Mouse (Mus musculus) liver, embryonic 14.5 days (tissue): ENCODE results near the gene Vmo1. TPM values are rescaled to one million over a fixed set of nuclear protein-coding genes. Genes with fewer than 3 reads are reported as not detected.

Experiments used
- ATAC-seq: fragments of 200-750 bp; cut with Nextera tagmentation; 2 replicates; pipeline ENCODE4 v1.8.0; 2017; ENCODE audit warnings: moderate number of reproducible peaks, mild to moderate bottlenecking, moderate library complexity; ENCODE audit not compliant: insufficient read depth
- DNase-seq, 3 experiments: peaks; one replicate each; pipeline ENCODE4 v3.0.0-alpha.2; 2012 to 2013; ENCODE audit warnings: low read depth in 3 of 3, low spot score in 3 of 3
- H3K27ac ChIP-seq: fragments of 300-500 bp; sonication (generic); 2 replicates; pipeline ENCODE4 v1.5.1; 2014; ENCODE audit warnings: moderate library complexity, mild to moderate bottlenecking, control low read depth, inconsistent platforms
- H3K27me3 ChIP-seq: fragments of 300-500 bp; sonication (generic); 2 replicates; pipeline ENCODE4 v1.6.1; 2014; ENCODE audit warnings: mild to moderate bottlenecking, low read length, moderate library complexity; ENCODE audit not compliant: control insufficient read depth, insufficient read depth
- H3K36me3 ChIP-seq: fragments of 300-500 bp; sonication (generic); replicated peaks from 2 replicates; pipeline ENCODE4 v1.6.1; 2014; ENCODE audit warnings: low read depth; ENCODE audit not compliant: control insufficient read depth, insufficient read depth
- H3K4me1 ChIP-seq, 2 experiments: fragments of 200-500 bp in 1 of 2; fragments of 300-500 bp in 1 of 2; sonication (generic) in 1 of 2; replicated peaks; 2 replicates each; pipeline ENCODE4 v1.6.1; 2012 to 2014; ENCODE audit warnings: antibody characterized with exemption in 1 of 2, inconsistent platforms in 1 of 2, low read length in 1 of 2; ENCODE audit not compliant: control insufficient read depth in 2 of 2, insufficient read depth in 2 of 2
- H3K4me2 ChIP-seq: fragments of 300-500 bp; sonication (generic); 2 replicates; pipeline ENCODE4 v1.6.1; 2014; ENCODE audit warnings: low read depth, mild to moderate bottlenecking, control low read depth, moderate library complexity
- H3K4me3 ChIP-seq, 2 experiments: fragments of 200-500 bp in 1 of 2; fragments of 300-500 bp in 1 of 2; sonication (generic) in 1 of 2; 2 replicates each; pipeline ENCODE4 v1.5.1; 2012 to 2014; ENCODE audit warnings: low read depth in 2 of 2, low read length in 2 of 2, mild to moderate bottlenecking in 2 of 2, control low read depth in 1 of 2, inconsistent platforms in 1 of 2, moderate library complexity in 1 of 2; ENCODE audit not compliant: insufficient read depth in 1 of 2
- H3K9ac ChIP-seq: fragments of 300-500 bp; sonication (generic); replicated peaks from 2 replicates; pipeline ENCODE4 v1.6.1; 2014; ENCODE audit warnings: mild to moderate bottlenecking, control low read depth, moderate library complexity
- H3K9me3 ChIP-seq: fragments of 300-500 bp; sonication (generic); 2 replicates; pipeline ENCODE4 v1.6.1; 2016; ENCODE audit warnings: low read length, mixed read lengths; ENCODE audit not compliant: control insufficient read depth
- CTCF ChIP-seq: IDR thresholded peaks from 2 replicates; pipeline ENCODE4 v1.5.1; 2016; ENCODE audit warnings: antibody characterized with exemption, low read depth, control low read depth
- EP300 ChIP-seq: IDR thresholded peaks from 2 replicates; pipeline ENCODE4 v1.6.1; 2016; ENCODE audit warnings: antibody characterized with exemption, low read depth
- WGBS: fragments of 180-500 bp; shearing (Covaris S2); extraction: QIAGEN DNeasy Blood & Tissue Kit; methylation state at CpG from one replicate; pipeline ENCODE4 v1.1.7; 2014; ENCODE audit not compliant: insufficient replicate concordance; 5-methylcytosine and 5-hydroxymethylcytosine counted together
- polyA plus RNA-seq, 2 experiments: library from polyadenylated mRNA; depleted of rRNA in 1 of 2; stranded (reverse) in 1 of 2; unstranded in 1 of 2; fragments of >200 nt; fragmentation: Nextera tagmentation in 1 of 2; extraction: Ambion mirVana in 1 of 2; gene quantifications; 2 replicates each; pipeline versions ENCODE4 v1.2.1 to v1.2.3; 2012 to 2014

The Vmo1 gene
- polyA plus RNA-seq, 2 experiments: 0.23 to 0.51 TPM

- no peak for DNase-seq
- Histone ChIP-seq H3K4me1 (peaks cover 6% of the 10 kb centered on the region in 2 experiments; a peak in 3 of 4 replicates), H3K9ac (no peak overlapping the region), H3K4me3 (no peak overlapping the region), H3K36me3 (no peaks in the 10 kb centered on the region), H3K27ac (no peak overlapping the region), H3K27me3 (peaks cover 3% of the 10 kb centered on the region; the same call in 1 of the 2 replicates), H3K9me3 (no peaks in the 10 kb centered on the region), H3K4me2 (no peak overlapping the region)
- 56% methylated on average over 11 of the region's 11 CpGs for WGBS
- ATAC-seq: no peak
- TF ChIP-seq CTCF: no peak
- TF ChIP-seq EP300: no peak
Measured at GRCm38 (mm10) chr11:70513520-70513919, 896 bp downstream of the Vmo1 start.

GRCm38 (mm10) chr11:70512709-70513342, 1.6 kb downstream of the Vmo1 start:
- ATAC-seq (no peak), DNase-seq (no peak)
- no peak overlapping the region for H3K4me2 ChIP-seq
- no peak overlapping the region for H3K27ac ChIP-seq
- TF ChIP-seq EP300 (no peak), CTCF (no peak)
- WGBS: 49% methylated on average over 7 of the region's 7 CpGs
- H3K36me3 ChIP-seq: no peaks in the 10 kb centered on the region
- H3K4me1 ChIP-seq: peaks cover under 1 to 4% of the 10 kb centered on the region in 2 experiments; a peak in 2 of 4 replicates
- H3K27me3 ChIP-seq: peaks cover 3% of the 10 kb centered on the region; the same call in 1 of the 2 replicates
- no peak overlapping the region for H3K4me3 ChIP-seq
- H3K9ac ChIP-seq: no peak overlapping the region
- H3K9me3 ChIP-seq: no peaks in the 10 kb centered on the region

- no peak overlapping the region for H3K9ac ChIP-seq
- H3K4me2 ChIP-seq: no peak overlapping the region
- peaks cover 0 to 2% of the 10 kb centered on the region in 2 experiments; a peak in 1 of 4 replicates for H3K4me1 ChIP-seq
- ATAC-seq: no peak
- no peak for DNase-seq
- no peak for TF ChIP-seq EP300
- no peak for TF ChIP-seq CTCF
- H3K9me3 ChIP-seq: no peaks in the 10 kb centered on the region
- no peak overlapping the region for H3K27ac ChIP-seq
- H3K4me3 ChIP-seq: no peak overlapping the region
- WGBS: 67% methylated on average over 7 of the region's 7 CpGs
- no peaks in the 10 kb centered on the region for H3K36me3 ChIP-seq
- peaks cover 3% of the 10 kb centered on the region; the same call in 1 of the 2 replicates for H3K27me3 ChIP-seq
Measured at GRCm38 (mm10) chr11:70511825-70512224, 2.6 kb downstream of the Vmo1 start.

GRCm38 (mm10) chr11:70511242-70511641, 3.2 kb downstream of the Vmo1 start:
- peaks cover 3% of the 10 kb centered on the region; the same call in 1 of the 2 replicates for H3K27me3 ChIP-seq
- no peak overlapping the region for H3K27ac ChIP-seq
- no peak overlapping the region for H3K4me2 ChIP-seq
- no peak overlapping the region for H3K4me3 ChIP-seq
- no peaks in the 10 kb centered on the region for H3K9me3 ChIP-seq
- no peaks in the 10 kb centered on the region for H3K36me3 ChIP-seq
- peaks cover 0 to 3% of the 10 kb centered on the region in 2 experiments; a peak in 2 of 4 replicates for H3K4me1 ChIP-seq
- no peak overlapping the region for H3K9ac ChIP-seq
- DNase-seq (no peak), ATAC-seq (no peak)
- WGBS: 42% methylated on average over 2 of the region's 2 CpGs
- TF ChIP-seq CTCF (no peak), EP300 (no peak)

GRCm38 (mm10) chr11:70509753-70510564, 4.5 kb downstream of the Vmo1 start:
- WGBS: 10% methylated on average over 19 of the region's 19 CpGs
- no peak overlapping the region for H3K9ac ChIP-seq
- H3K27ac ChIP-seq: no peak overlapping the region
- no peaks in the 10 kb centered on the region for H3K9me3 ChIP-seq
- DNase-seq (no peak), ATAC-seq (no peak)
- H3K4me1 ChIP-seq: peaks cover 4 to 7% of the 10 kb centered on the region in 2 experiments
- no peak overlapping the region for H3K4me3 ChIP-seq
- H3K4me2 ChIP-seq: no peak overlapping the region
- peaks cover 3% of the 10 kb centered on the region; the same call in 1 of the 2 replicates for H3K27me3 ChIP-seq
- H3K36me3 ChIP-seq: no peaks in the 10 kb centered on the region
- peak; percentile 69 for TF ChIP-seq CTCF
- TF ChIP-seq EP300: no peak
